Comparison of ENCODE assay signal across 9 mouse cellular contexts in the genomic region with DNA sequence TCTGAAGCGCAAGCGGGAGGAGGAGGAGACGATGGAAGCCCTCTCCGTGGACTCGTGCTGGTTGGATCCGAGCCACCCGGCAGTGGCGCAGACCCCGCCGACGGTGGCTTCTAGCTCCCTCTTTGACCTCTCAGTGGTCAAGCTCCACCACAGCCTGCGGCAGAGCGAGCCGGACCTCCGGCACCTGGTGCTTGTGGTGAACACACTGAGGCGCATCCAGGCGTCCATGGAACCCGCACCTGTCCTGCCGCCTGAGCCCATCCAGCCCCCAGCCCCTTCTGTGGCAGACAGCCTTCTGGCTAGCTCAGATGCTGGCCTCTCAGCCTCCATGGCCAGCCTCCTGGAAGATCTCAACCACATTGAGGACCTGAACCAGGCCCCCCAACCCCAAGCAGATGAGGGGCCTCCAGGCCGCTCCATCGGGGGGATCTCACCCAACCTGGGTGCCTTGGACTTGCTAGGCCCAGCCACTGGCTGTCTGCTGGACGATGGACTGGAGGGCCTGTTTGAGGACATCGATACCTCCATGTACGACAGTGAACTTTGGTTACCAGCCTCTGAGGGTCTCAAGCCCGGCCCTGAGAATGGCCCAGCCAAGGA. TPM values are rescaled to one million over a fixed set of nuclear protein-coding genes. Genes with fewer than 3 reads are reported as not detected.
DNase-seq lines count a peak whose midpoint lies in the region; ATAC-seq and TF ChIP-seq lines count a peak whose summit lies in the region.
"Had no signal": no experiment of that assay in that cellular context is flagged by ENCODE, and none has a peak within 500 bp of the region (broad histone marks: within the 10 kb centered on the region; RNA-seq: fewer than 3 reads in every experiment).

No protein-coding gene starts in this region.

- WGBS in lung, embryonic 14.5 days, result 90% methylated on average over 25 of the region's 25 CpGs
- WGBS in embryonic facial prominence, embryonic 13.5 days, result 89% methylated on average over 25 of the region's 25 CpGs
- WGBS in liver, embryonic 16.5 days (ENCODE audit: insufficient replicate concordance), result 86% methylated on average over 25 of the region's 25 CpGs

- intact Hi-C loops in gastrocnemius, postnatal 14 days (cut with DNase I; ENCODE audit: low total_unique reads), result no loop called here
- intact Hi-C loops in gastrocnemius, postnatal 36 days (cut with DNase I), result no loop called here

- peak overlapping the region; percentile 55; the same call in 1 of the 2 replicates for H3K4me2 ChIP-seq in lung, embryonic 14.5 days
- 0 out of 2 replicates have a peak overlapping the region, but pooled peaks have one; percentile 67 for H3K4me2 ChIP-seq in embryonic facial prominence, embryonic 13.5 days
- H3K4me2 ChIP-seq in liver, embryonic 16.5 days (ENCODE audit: low read depth, low read length), result peak overlapping the region; percentile 88; the same call in 1 of the 2 replicates

- H3K27ac ChIP-seq in lung, embryonic 14.5 days (ENCODE audit: low read depth), result no peak overlapping the region
- peak overlapping the region; percentile 89 for H3K27ac ChIP-seq in embryonic facial prominence, embryonic 13.5 days
- peak overlapping the region; percentile 97 for H3K27ac ChIP-seq in liver, embryonic 16.5 days (ENCODE audit: low read length)

- no peaks in the 10 kb centered on the region for H3K9me3 ChIP-seq in lung, embryonic 14.5 days (ENCODE audit: low read depth, low read length)
- no peaks in the 10 kb centered on the region for H3K9me3 ChIP-seq in embryonic facial prominence, embryonic 13.5 days
- no peaks in the 10 kb centered on the region for H3K9me3 ChIP-seq in liver, embryonic 16.5 days (replicated peaks; ENCODE audit: control insufficient read depth, low read length)

- no peaks in the 10 kb centered on the region for H3K27me3 ChIP-seq in lung, embryonic 14.5 days (ENCODE audit: insufficient read depth, low read length)
- no peaks in the 10 kb centered on the region for H3K27me3 ChIP-seq in embryonic facial prominence, embryonic 13.5 days
- H3K27me3 ChIP-seq in liver, embryonic 16.5 days (ENCODE audit: control insufficient read depth, insufficient read depth, low read depth, low read length), result no peaks in the 10 kb centered on the region

- H3K36me3 ChIP-seq in lung, embryonic 14.5 days (ENCODE audit: insufficient read depth), result peaks cover 9% of the 10 kb centered on the region
- peaks cover 14% of the 10 kb centered on the region for H3K36me3 ChIP-seq in embryonic facial prominence, embryonic 13.5 days
- H3K36me3 ChIP-seq in liver, embryonic 16.5 days (ENCODE audit: control insufficient read depth, insufficient read depth), result peaks cover 10% of the 10 kb centered on the region

- DNase-seq in gastrocnemius, postnatal 14 days, result peak; percentile 22
- DNase-seq in gastrocnemius, postnatal 36 days, result no peak
- no peak for DNase-seq in lung, embryonic 14.5 days
- DNase-seq in lung, postnatal 36 days, result no peak
- DNase-seq in embryo, embryonic 9.5 days (ENCODE audit: extremely low spot score), result no peak
- DNase-seq in embryo, embryonic 11 days, result no peak

- no peak overlapping the region for H3K4me3 ChIP-seq in lung, embryonic 14.5 days (ENCODE audit: low read depth, low read length)
- no peak overlapping the region for H3K4me3 ChIP-seq in embryonic facial prominence, embryonic 13.5 days
- no peak overlapping the region; the same call in 1 of the 2 replicates for H3K4me3 ChIP-seq in liver, embryonic 16.5 days (ENCODE audit: low read depth, low read length)

- ATAC-seq in lung, embryonic 14.5 days (ENCODE audit: insufficient read depth), result no peak
- ATAC-seq in embryonic facial prominence, embryonic 13.5 days (ENCODE audit: insufficient number of reproducible peaks, insufficient read depth, low FRiP score, low TSS enrichment, low read depth), result no peak
- ATAC-seq in liver, embryonic 16.5 days (ENCODE audit: low read depth), result no peak

- H3K4me1 ChIP-seq in lung, embryonic 14.5 days (ENCODE audit: insufficient read depth), result peaks cover 6% of the 10 kb centered on the region
- H3K4me1 ChIP-seq in embryonic facial prominence, embryonic 13.5 days, result peaks cover 39% of the 10 kb centered on the region
- peaks cover 52% of the 10 kb centered on the region for H3K4me1 ChIP-seq in liver, embryonic 16.5 days (ENCODE audit: control insufficient read depth, low read depth, low read length)

- TF ChIP-seq CTCF in lung, embryonic 14.5 days (IDR thresholded peaks at IDR 0.05; ENCODE audit: low read depth), result no peak

- no peak overlapping the region for H3K9ac ChIP-seq in lung, embryonic 14.5 days
- H3K9ac ChIP-seq in embryonic facial prominence, embryonic 13.5 days, result 0 out of 2 replicates have a peak overlapping the region, but pooled peaks have one; percentile 27
- H3K9ac ChIP-seq in liver, embryonic 16.5 days (ENCODE audit: low read depth, low read length), result peak overlapping the region; percentile 78; the same call in 1 of the 2 replicates
- H3K9ac ChIP-seq: hindbrain, embryonic 14.5 days had no signal

RNA-seq across cellular contexts. Expression of gene Sertad1, which starts 2.7 kb away (rescaled TPM):
- 10 to 100 TPM in 1 of 2 experiments, 1 to 10 TPM in 1; 8.7 to 10.1 TPM for total RNA-seq in gastrocnemius, postnatal 14 days (2021)
- 1 to 10 TPM; 7.1 to 8.8 TPM for total RNA-seq in gastrocnemius, postnatal 36 days (2021)
- 39.3 and 42.5 TPM in 2 replicates for polyA plus RNA-seq in lung, embryonic 14.5 days (2014; fragmentation: Nextera tagmentation; extraction: Ambion mirVana)
- polyA plus RNA-seq in embryonic facial prominence, embryonic 13.5 days (2015; fragmentation: Nextera tagmentation; extraction: Ambion mirVana), result 34.7 and 40.1 TPM in 2 replicates
- 29.2 and 31.6 TPM in 2 replicates for polyA plus RNA-seq in liver, embryonic 16.5 days (2015; fragmentation: Nextera tagmentation; extraction: Ambion mirVana)

RNA-seq across cellular contexts. Expression of gene Prx, which starts 9.8 kb away (rescaled TPM):
- total RNA-seq in gastrocnemius, postnatal 14 days (2021), result 10 to 100 TPM; 11.2 to 48.8 TPM
- total RNA-seq in gastrocnemius, postnatal 36 days (2021), result 10 to 100 TPM in 1 of 2 experiments, 1 to 10 TPM in 1; 4.6 to 10.7 TPM
- polyA plus RNA-seq in lung, embryonic 14.5 days (2014; fragmentation: Nextera tagmentation; extraction: Ambion mirVana), result 2.5 and 2.9 TPM in 2 replicates
- polyA plus RNA-seq in embryonic facial prominence, embryonic 13.5 days (2015; fragmentation: Nextera tagmentation; extraction: Ambion mirVana), result 5.8 and 6.3 TPM in 2 replicates
- polyA plus RNA-seq in liver, embryonic 16.5 days (2015; fragmentation: Nextera tagmentation; extraction: Ambion mirVana), result 0.74 and 0.81 TPM in 2 replicates

RNA-seq across cellular contexts. Expression of gene Sertad3, which starts 15.8 kb away (rescaled TPM):
- total RNA-seq in gastrocnemius, postnatal 14 days (2021), result 10 to 100 TPM in 1 of 2 experiments, 1 to 10 TPM in 1; 9.0 to 10.0 TPM
- total RNA-seq in gastrocnemius, postnatal 36 days (2021), result 1 to 10 TPM; 4.5 to 5.3 TPM
- 22.0 and 24.3 TPM in 2 replicates for polyA plus RNA-seq in lung, embryonic 14.5 days (2014; fragmentation: Nextera tagmentation; extraction: Ambion mirVana)
- polyA plus RNA-seq in embryonic facial prominence, embryonic 13.5 days (2015; fragmentation: Nextera tagmentation; extraction: Ambion mirVana), result 33.6 and 38.2 TPM in 2 replicates
- polyA plus RNA-seq in liver, embryonic 16.5 days (2015; fragmentation: Nextera tagmentation; extraction: Ambion mirVana), result 35.5 and 37.6 TPM in 2 replicates

RNA-seq across cellular contexts. Expression of gene Hipk4, which starts 33.7 kb away (rescaled TPM):
- under 1 TPM; 0.16 to 0.22 TPM for total RNA-seq in gastrocnemius, postnatal 14 days (2021)
- total RNA-seq in gastrocnemius, postnatal 36 days (2021), result under 1 TPM; 0.07 to 0.08 TPM
- polyA plus RNA-seq in lung, embryonic 14.5 days (2014; fragmentation: Nextera tagmentation; extraction: Ambion mirVana), result 0.95 and 1.0 TPM in 2 replicates
- 0.92 and 1.1 TPM in 2 replicates for polyA plus RNA-seq in embryonic facial prominence, embryonic 13.5 days (2015; fragmentation: Nextera tagmentation; extraction: Ambion mirVana)
- polyA plus RNA-seq in liver, embryonic 16.5 days (2015; fragmentation: Nextera tagmentation; extraction: Ambion mirVana), result 0.09 TPM in 1 of 2 replicates, not detected in the other

RNA-seq across cellular contexts. Expression of gene Blvrb, which starts 41.6 kb away (rescaled TPM):
- total RNA-seq in gastrocnemius, postnatal 14 days (2021), result 10 to 100 TPM; 11.8 to 15.9 TPM
- total RNA-seq in gastrocnemius, postnatal 36 days (2021), result 10 to 100 TPM; 10.9 to 12.7 TPM
- 54.5 and 56.0 TPM in 2 replicates for polyA plus RNA-seq in lung, embryonic 14.5 days (2014; fragmentation: Nextera tagmentation; extraction: Ambion mirVana)
- polyA plus RNA-seq in embryonic facial prominence, embryonic 13.5 days (2015; fragmentation: Nextera tagmentation; extraction: Ambion mirVana), result 46.1 and 52.9 TPM in 2 replicates
- 853 and 865 TPM in 2 replicates for polyA plus RNA-seq in liver, embryonic 16.5 days (2015; fragmentation: Nextera tagmentation; extraction: Ambion mirVana)
